Mouse (Mus musculus): ENCODE results near the gene Ttn. TPM values are rescaled to one million over a fixed set of nuclear protein-coding genes. Genes with fewer than 3 reads are reported as not detected.

Ttn gene
- polyA plus RNA-seq, 1 experiment: not detected

- WGBS: 94% methylated on average over 14 of the region's 14 CpGs
Measured at GRCm38 (mm10) chr2:76748696-76749095, 233.7 kb downstream of the Ttn start.

GRCm38 (mm10) chr2:76719650-76720049 lies 262.7 kb downstream of the Ttn start:
- WGBS: 96% methylated on average over 14 of the region's 14 CpGs
- no peak for TF ChIP-seq POLR2A (IDR thresholded peaks at IDR 0.05; ENCODE audit: insufficient read depth, low read depth, low read length)
- no peak for TF ChIP-seq CTCF (IDR thresholded peaks at IDR 0.05; ENCODE audit: insufficient read depth, low read depth, low read length)

More at GRCm38 (mm10) chr2:76748696-76749095, 233.7 kb downstream of the Ttn start:
- H3K4me3 ChIP-seq (ENCODE audit: insufficient read depth, low read depth, low read length): no peak overlapping the region
- H3K27ac ChIP-seq (ENCODE audit: insufficient read depth, low read depth, low read length): no peak overlapping the region
- H3K4me1 ChIP-seq (ENCODE audit: control insufficient read depth, insufficient read depth, low read length): no peaks in the 10 kb centered on the region
- TF ChIP-seq POLR2A (IDR thresholded peaks at IDR 0.05; ENCODE audit: insufficient read depth, low read depth, low read length): no peak
- TF ChIP-seq CTCF (IDR thresholded peaks at IDR 0.05; ENCODE audit: insufficient read depth, low read depth, low read length): no peak

GRCm38 (mm10) chr2:76714984-76715383 lies 267.4 kb downstream of the Ttn start:
- TF ChIP-seq CTCF (IDR thresholded peaks at IDR 0.05; ENCODE audit: insufficient read depth, low read depth, low read length) (no peak), POLR2A (IDR thresholded peaks at IDR 0.05; ENCODE audit: insufficient read depth, low read depth, low read length) (no peak)
- Histone ChIP-seq H3K4me1 (ENCODE audit: control insufficient read depth, insufficient read depth, low read length) (no peaks in the 10 kb centered on the region), H3K27ac (ENCODE audit: insufficient read depth, low read depth, low read length) (no peak overlapping the region), H3K4me3 (ENCODE audit: insufficient read depth, low read depth, low read length) (no peak overlapping the region)
- 73% methylated on average over 8 of the region's 8 CpGs for WGBS

More at GRCm38 (mm10) chr2:76719650-76720049, 262.7 kb downstream of the Ttn start:
- no peaks in the 10 kb centered on the region for H3K4me1 ChIP-seq (ENCODE audit: control insufficient read depth, insufficient read depth, low read length)
- H3K4me3 ChIP-seq (ENCODE audit: insufficient read depth, low read depth, low read length): no peak overlapping the region
- no peak overlapping the region for H3K27ac ChIP-seq (ENCODE audit: insufficient read depth, low read depth, low read length)

- Histone ChIP-seq H3K4me1 (ENCODE audit: control insufficient read depth, insufficient read depth, low read length) (no peaks in the 10 kb centered on the region), H3K4me3 (ENCODE audit: insufficient read depth, low read depth, low read length) (no peak overlapping the region), H3K27ac (ENCODE audit: insufficient read depth, low read depth, low read length) (no peak overlapping the region)
- 95% methylated on average over 3 of the region's 3 CpGs for WGBS
- no peak for TF ChIP-seq POLR2A (IDR thresholded peaks at IDR 0.05; ENCODE audit: insufficient read depth, low read depth, low read length)
- no peak for TF ChIP-seq CTCF (IDR thresholded peaks at IDR 0.05; ENCODE audit: insufficient read depth, low read depth, low read length)
Measured at GRCm38 (mm10) chr2:76708512-76708911, 273.8 kb downstream of the Ttn start.

- no peak overlapping the region for H3K27ac ChIP-seq (ENCODE audit: insufficient read depth, low read depth, low read length)
- 86% methylated on average over 13 of the region's 13 CpGs for WGBS
- TF ChIP-seq CTCF (IDR thresholded peaks at IDR 0.05; ENCODE audit: insufficient read depth, low read depth, low read length) (no peak), POLR2A (IDR thresholded peaks at IDR 0.05; ENCODE audit: insufficient read depth, low read depth, low read length) (no peak)
- no peak overlapping the region for H3K4me3 ChIP-seq (ENCODE audit: insufficient read depth, low read depth, low read length)
- H3K4me1 ChIP-seq (ENCODE audit: control insufficient read depth, insufficient read depth, low read length): no peaks in the 10 kb centered on the region
Measured at GRCm38 (mm10) chr2:76705655-76706054, 276.7 kb downstream of the Ttn start.

- H3K4me1 ChIP-seq (ENCODE audit: control insufficient read depth, insufficient read depth, low read length): no peaks in the 10 kb centered on the region
- WGBS: 92% methylated on average over 5 of the region's 5 CpGs
- TF ChIP-seq CTCF (IDR thresholded peaks at IDR 0.05; ENCODE audit: insufficient read depth, low read depth, low read length) (no peak), POLR2A (IDR thresholded peaks at IDR 0.05; ENCODE audit: insufficient read depth, low read depth, low read length) (no peak)
- H3K4me3 ChIP-seq (ENCODE audit: insufficient read depth, low read depth, low read length): no peak overlapping the region
- no peak overlapping the region for H3K27ac ChIP-seq (ENCODE audit: insufficient read depth, low read depth, low read length)
Measured at GRCm38 (mm10) chr2:76702751-76703150, 279.6 kb downstream of the Ttn start.

- no peaks in the 10 kb centered on the region for H3K4me1 ChIP-seq (ENCODE audit: control insufficient read depth, insufficient read depth, low read length)
- no peak overlapping the region for H3K27ac ChIP-seq (ENCODE audit: insufficient read depth, low read depth, low read length)
- H3K4me3 ChIP-seq (ENCODE audit: insufficient read depth, low read depth, low read length): no peak overlapping the region
- WGBS: 97% methylated on average over 3 of the region's 3 CpGs
- no peak for TF ChIP-seq POLR2A (IDR thresholded peaks at IDR 0.05; ENCODE audit: insufficient read depth, low read depth, low read length)
- no peak for TF ChIP-seq CTCF (IDR thresholded peaks at IDR 0.05; ENCODE audit: insufficient read depth, low read depth, low read length)
Measured at GRCm38 (mm10) chr2:76702188-76702587, 280.2 kb downstream of the Ttn start.

GRCm38 (mm10) chr2:76695290-76695689 lies 287.1 kb downstream of the Ttn start:
- Histone ChIP-seq H3K4me1 (ENCODE audit: control insufficient read depth, insufficient read depth, low read length) (no peaks in the 10 kb centered on the region), H3K4me3 (ENCODE audit: insufficient read depth, low read depth, low read length) (no peak overlapping the region), H3K27ac (ENCODE audit: insufficient read depth, low read depth, low read length) (no peak overlapping the region)
- no peak for TF ChIP-seq CTCF (IDR thresholded peaks at IDR 0.05; ENCODE audit: insufficient read depth, low read depth, low read length)
- no peak for TF ChIP-seq POLR2A (IDR thresholded peaks at IDR 0.05; ENCODE audit: insufficient read depth, low read depth, low read length)
- 81% methylated on average over 6 of the region's 6 CpGs for WGBS

GRCm38 (mm10) chr2:76693765-76694164 lies 288.6 kb downstream of the Ttn start:
- no peak overlapping the region for H3K27ac ChIP-seq (ENCODE audit: insufficient read depth, low read depth, low read length)
- H3K4me1 ChIP-seq (ENCODE audit: control insufficient read depth, insufficient read depth, low read length): no peaks in the 10 kb centered on the region
- 54% methylated on average over 5 of the region's 5 CpGs for WGBS
- TF ChIP-seq CTCF (IDR thresholded peaks at IDR 0.05; ENCODE audit: insufficient read depth, low read depth, low read length) (no peak), POLR2A (IDR thresholded peaks at IDR 0.05; ENCODE audit: insufficient read depth, low read depth, low read length) (no peak)
- no peak overlapping the region for H3K4me3 ChIP-seq (ENCODE audit: insufficient read depth, low read depth, low read length)
